In the genomic region with DNA sequence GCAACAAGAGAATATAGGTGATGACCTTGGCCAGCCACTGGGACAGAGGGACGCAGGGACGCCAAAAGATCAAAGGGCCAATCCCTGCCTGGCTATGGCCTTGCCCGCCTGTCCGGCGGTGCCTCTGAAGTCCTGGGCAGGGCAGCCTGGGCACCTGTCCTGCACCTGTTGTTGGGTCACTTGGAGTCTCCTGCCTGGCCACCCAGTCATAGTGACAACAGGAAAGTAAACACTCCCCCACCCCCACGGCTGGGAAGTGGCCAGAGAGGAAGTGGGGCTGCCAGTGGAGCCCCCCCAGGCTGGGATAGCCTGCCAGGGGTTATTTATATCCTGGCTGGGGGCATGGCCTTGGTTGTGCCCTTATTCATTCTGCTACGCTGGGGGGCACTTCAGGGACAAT, we compare ENCODE assay signal across 18 mouse cellular contexts. TPM values are rescaled to one million over a fixed set of nuclear protein-coding genes. Genes with fewer than 3 reads are reported as not detected.
DNase-seq lines count a peak whose midpoint lies in the region; ATAC-seq and TF ChIP-seq lines count a peak whose summit lies in the region.
"Had no signal": no experiment of that assay in that cellular context is flagged by ENCODE, and none has a peak within 500 bp of the region (broad histone marks: within the 10 kb centered on the region; RNA-seq: fewer than 3 reads in every experiment).

No protein-coding gene starts in this region.

- H3K9me3 ChIP-seq in kidney, embryonic 16.5 days (ENCODE audit: low read length) = no peaks in the 10 kb centered on the region
- H3K9me3 ChIP-seq: heart, embryonic 12.5 days; liver, embryonic 15.5 days had no signal

- H3K27ac ChIP-seq in heart, adult 2 months = peak overlapping the region; percentile 72
- no peak overlapping the region for H3K27ac ChIP-seq in kidney, embryonic 16.5 days (ENCODE audit: low read length)
- H3K27ac ChIP-seq: hindbrain, embryonic 14.5 days; kidney, postnatal 0 days; liver, embryonic 15.5 days had no signal

- no peak for TF ChIP-seq POLR2A in heart, adult 2 months (IDR thresholded peaks at IDR 0.05; ENCODE audit: insufficient read depth, low read depth, low read length)

- no peaks in the 10 kb centered on the region for H3K79me2 ChIP-seq in heart, adult 2 months (replicated peaks; ENCODE audit: control insufficient read depth, insufficient read depth, low read length)

- H3K4me3 ChIP-seq in heart, adult 2 months = no peak overlapping the region
- H3K4me3 ChIP-seq in kidney, embryonic 16.5 days (ENCODE audit: low read length) = no peak overlapping the region
- H3K4me3 ChIP-seq: heart, embryonic 12.5 days; liver, embryonic 15.5 days had no signal

- no peak for TF ChIP-seq CTCF in heart, adult 2 months (IDR thresholded peaks at IDR 0.05)

- no peak for ATAC-seq in kidney, embryonic 16.5 days (ENCODE audit: low FRiP score, low TSS enrichment)
- no peak for ATAC-seq in megakaryocyte, adult 5-6 weeks (ENCODE audit: poor library complexity, severe bottlenecking)
- ATAC-seq: forebrain, postnatal 0 days had no signal

- H3K36me3 ChIP-seq in heart, adult 2 months (ENCODE audit: control insufficient read depth, insufficient read depth, low read length) = no peaks in the 10 kb centered on the region
- H3K36me3 ChIP-seq in kidney, embryonic 16.5 days (ENCODE audit: insufficient read depth, low read length) = peaks cover 28% of the 10 kb centered on the region
- H3K36me3 ChIP-seq: liver, embryonic 15.5 days had no signal

- no peak for TF ChIP-seq EP300 in heart, adult 2 months (IDR thresholded peaks at IDR 0.05; ENCODE audit: insufficient read depth, low read depth, low read length)

- 39% methylated on average over 7 of the region's 7 CpGs for WGBS in heart, adult 2 months
- 54% methylated on average over 7 of the region's 7 CpGs for WGBS in kidney, embryonic 16.5 days

- no peak overlapping the region for H3K9ac ChIP-seq in heart, adult 2 months (ENCODE audit: low read depth, low read length)
- no peak overlapping the region for H3K9ac ChIP-seq in kidney, embryonic 16.5 days (replicated peaks; ENCODE audit: low read length)
- H3K9ac ChIP-seq: forebrain, postnatal 0 days; heart, embryonic 12.5 days; hindbrain, embryonic 14.5 days; liver, embryonic 15.5 days had no signal

- peaks cover 23% of the 10 kb centered on the region for H3K4me1 ChIP-seq in heart, adult 2 months (ENCODE audit: control insufficient read depth, insufficient read depth, low read length)
- H3K4me1 ChIP-seq in kidney, embryonic 16.5 days (ENCODE audit: insufficient read depth, low read length) = peaks cover 60% of the 10 kb centered on the region
- H3K4me1 ChIP-seq: liver, embryonic 15.5 days had no signal

- no peak overlapping the region for H3K4me2 ChIP-seq in kidney, embryonic 16.5 days (replicated peaks; ENCODE audit: low read depth, low read length)
- H3K4me2 ChIP-seq: heart, embryonic 12.5 days; hindbrain, embryonic 14.5 days; liver, embryonic 15.5 days had no signal

- DNase-seq in heart, adult 2 months = no peak
- no peak for DNase-seq in heart, adult 8-10 months (ENCODE audit: low spot score)
- DNase-seq in kidney, postnatal 25 days = peak; percentile 62 to 74
- DNase-seq in gastrocnemius, postnatal 10 days = peak; percentile 43
- DNase-seq in lung, postnatal 14 days = peak; percentile 64
- no peak for DNase-seq in right cerebral cortex, postnatal 36 days (ENCODE audit: low spot score in 2 of 2)
- DNase-seq: cerebellum, adult 8-10 months; embryo, embryonic 11 days; forebrain, postnatal 0 days; left cerebral cortex, postnatal 4 days; right cerebral cortex, postnatal 25 days; thymus, postnatal 4 days had no signal

- intact Hi-C loops in heart, adult 2 months (cut with DNase I) = no loop called here

- H3K27me3 ChIP-seq in heart, adult 2 months (ENCODE audit: control insufficient read depth, insufficient read depth, low read length) = no peaks in the 10 kb centered on the region
- H3K27me3 ChIP-seq in kidney, embryonic 16.5 days (ENCODE audit: insufficient read depth, low read length) = no peaks in the 10 kb centered on the region
- H3K27me3 ChIP-seq: heart, embryonic 12.5 days had no signal

RNA-seq across cellular contexts. Expression of a gene that starts 15.1 kb away (rescaled TPM):
- not detected for total RNA-seq in heart, adult 2 months (2021)
- polyA plus RNA-seq in heart, adult 2 months (2012; rRNA removed) = not detected in 2 replicates
- not detected for total RNA-seq in heart, adult 8-10 months (2022)
- polyA plus RNA-seq in kidney, embryonic 16.5 days (2015; fragmentation: Nextera tagmentation; extraction: Ambion mirVana) = 2.8 and 3.0 TPM in 2 replicates
- total RNA-seq in gastrocnemius, postnatal 10 days (2021) = not detected
- total RNA-seq in megakaryocyte, adult 5-6 weeks (2015) = not detected in 2 replicates
- not detected in 2 replicates for total RNA-seq in megakaryocyte, adult 5-6 weeks (2017)

RNA-seq across cellular contexts. Expression of a gene that starts 15.6 kb away (rescaled TPM):
- 10 to 100 TPM; 13.4 to 16.8 TPM for total RNA-seq in heart, adult 2 months (2021)
- 29.1 and 31.8 TPM in 2 replicates for polyA plus RNA-seq in heart, adult 2 months (2012; rRNA removed)
- total RNA-seq in heart, adult 8-10 months (2022) = 10 to 100 TPM; 11.9 to 16.5 (median 14.3) TPM
- 20.9 and 25.7 TPM in 2 replicates for polyA plus RNA-seq in kidney, embryonic 16.5 days (2015; fragmentation: Nextera tagmentation; extraction: Ambion mirVana)
- total RNA-seq in gastrocnemius, postnatal 10 days (2021) = 10 to 100 TPM; 11.9 to 18.0 TPM
- total RNA-seq in megakaryocyte, adult 5-6 weeks (2015) = not detected in 2 replicates
- total RNA-seq in megakaryocyte, adult 5-6 weeks (2017) = not detected in 2 replicates

RNA-seq across cellular contexts. Expression of a gene that starts 25.3 kb away (rescaled TPM):
- 10 to 100 TPM; 71.5 to 88.3 TPM for total RNA-seq in heart, adult 2 months (2021)
- polyA plus RNA-seq in heart, adult 2 months (2012; rRNA removed) = 162 and 314 TPM in 2 replicates
- 10 to 100 TPM; 62.8 to 91.0 (median 81.6) TPM for total RNA-seq in heart, adult 8-10 months (2022)
- polyA plus RNA-seq in kidney, embryonic 16.5 days (2015; fragmentation: Nextera tagmentation; extraction: Ambion mirVana) = 12.4 and 12.9 TPM in 2 replicates
- 10 to 100 TPM; 17.6 to 20.4 TPM for total RNA-seq in gastrocnemius, postnatal 10 days (2021)
- not detected in 2 replicates for total RNA-seq in megakaryocyte, adult 5-6 weeks (2015)
- not detected in 2 replicates for total RNA-seq in megakaryocyte, adult 5-6 weeks (2017)

RNA-seq across cellular contexts. Expression of a gene that starts 59.5 kb away (rescaled TPM):
- total RNA-seq in heart, adult 2 months (2021) = 100 to 1,000 TPM; 243 to 250 TPM
- polyA plus RNA-seq in heart, adult 2 months (2012; rRNA removed) = 311 and 386 TPM in 2 replicates
- 100 to 1,000 TPM; 227 to 299 (median 259) TPM for total RNA-seq in heart, adult 8-10 months (2022)
- 447 and 455 TPM in 2 replicates for polyA plus RNA-seq in kidney, embryonic 16.5 days (2015; fragmentation: Nextera tagmentation; extraction: Ambion mirVana)
- 100 to 1,000 TPM; 193 to 231 TPM for total RNA-seq in gastrocnemius, postnatal 10 days (2021)
- total RNA-seq in megakaryocyte, adult 5-6 weeks (2015) = 749 and 768 TPM in 2 replicates
- total RNA-seq in megakaryocyte, adult 5-6 weeks (2017) = 859 and 871 TPM in 2 replicates

Comparison
In these comparisons a context has a peak if more than half of its experiments do, and no peak if none do; other contexts are left out.
1. DNase-seq: peak in kidney, postnatal 25 days (2 of 2), gastrocnemius, postnatal 10 days (single experiment) and lung, postnatal 14 days (single experiment); none in heart, adult 2 months (0 of 2), heart, adult 8-10 months (single experiment) and right cerebral cortex, postnatal 36 days (0 of 2).
2. RNA of a gene that starts 15.6 kb away (total RNA-seq): 11.9 to 18.0 TPM in gastrocnemius, postnatal 10 days, 13.4 to 16.8 TPM in heart, adult 2 months and 11.9 to 16.5 TPM in heart, adult 8-10 months; not detected in megakaryocyte, adult 5-6 weeks; every median in the first group is over 10 times any median in the second.
3. RNA of a gene that starts 25.3 kb away (total RNA-seq): 71.5 to 88.3 TPM in heart, adult 2 months, 62.8 to 91.0 TPM in heart, adult 8-10 months and 17.6 to 20.4 TPM in gastrocnemius, postnatal 10 days; not detected in megakaryocyte, adult 5-6 weeks; every median in the first group is over 10 times any median in the second.